Mouse (Mus musculus): ENCODE measurements around the gene Clcn2. TPM values are rescaled to one million over a fixed set of nuclear protein-coding genes. Genes with fewer than 3 reads are reported as not detected.

Gene Clcn2
- polyA plus RNA-seq, 1 experiment from 2014 or later, result 5.7 TPM

DNA sequence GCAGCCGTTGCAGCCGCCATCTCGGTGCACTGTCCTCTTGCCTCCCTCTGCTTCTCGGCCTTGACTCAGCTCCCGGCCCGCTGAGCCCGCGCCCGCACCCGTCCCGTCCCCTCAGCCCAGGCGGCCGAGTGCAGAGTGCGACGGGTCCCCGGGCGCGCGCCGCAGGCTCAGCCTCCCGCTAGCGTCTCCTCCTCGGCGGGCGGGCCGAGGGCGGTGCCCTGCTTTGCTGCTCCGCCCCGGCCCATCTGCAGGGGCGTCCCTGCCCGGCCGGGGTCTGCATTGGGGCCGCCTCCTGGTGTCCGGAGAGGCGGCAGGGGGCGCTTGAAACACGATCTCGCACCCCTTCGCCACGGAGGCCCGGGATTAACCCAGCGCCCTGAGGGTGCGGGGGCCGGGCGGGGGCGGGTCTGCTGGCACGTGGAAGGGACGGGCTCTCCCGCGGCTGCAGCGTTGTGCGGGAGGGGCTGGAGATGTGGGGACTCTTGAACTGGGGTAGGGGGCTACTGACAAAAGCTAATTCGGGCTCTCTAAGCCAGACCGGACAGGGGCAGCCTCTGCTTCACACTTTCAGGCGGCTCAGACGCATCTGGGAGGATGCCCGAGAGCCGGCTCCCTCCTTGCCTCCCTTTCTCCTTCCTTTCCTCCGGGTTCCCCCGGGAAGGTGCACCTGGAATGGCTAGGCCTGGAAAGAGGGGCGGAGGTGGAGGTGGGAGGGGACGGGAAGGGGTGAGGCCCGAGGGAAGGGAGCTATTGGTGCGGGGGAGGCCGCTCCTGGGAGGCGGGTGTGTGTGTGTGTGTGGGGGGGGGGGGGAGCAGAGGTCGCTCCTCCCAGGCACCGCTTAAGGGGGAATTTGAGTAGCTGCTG is 1.3 kb downstream of the Clcn2 start:
- Histone ChIP-seq H3K9ac (ENCODE audit: low read depth, low read length) (peak overlapping the region; percentile 75), H3K4me1 (ENCODE audit: control insufficient read depth, insufficient read depth, low read length) (peaks cover 27% of the 10 kb centered on the region), H3K27me3 (ENCODE audit: control insufficient read depth, insufficient read depth, low read length) (no peaks in the 10 kb centered on the region), H3K4me2 (peak overlapping the region; percentile 90), H3K4me3 (ENCODE audit: low read depth, low read length) (peak overlapping the region; percentile 61), H3K36me3 (ENCODE audit: control insufficient read depth, insufficient read depth, low read length) (peaks cover 4% of the 10 kb centered on the region; the same call in 1 of the 2 replicates), H3K27ac (ENCODE audit: low read depth, low read length) (peak overlapping the region; percentile 88), H3K9me3 (replicated peaks; ENCODE audit: control insufficient read depth, low read length) (no peaks in the 10 kb centered on the region)
- ATAC-seq (replicated peaks; ENCODE audit: insufficient number of reproducible peaks, low FRiP score, low TSS enrichment), result peak; percentile 74
- WGBS (ENCODE audit: insufficient replicate concordance), result 0% methylated on average over 45 of the region's 68 CpGs

DNA sequence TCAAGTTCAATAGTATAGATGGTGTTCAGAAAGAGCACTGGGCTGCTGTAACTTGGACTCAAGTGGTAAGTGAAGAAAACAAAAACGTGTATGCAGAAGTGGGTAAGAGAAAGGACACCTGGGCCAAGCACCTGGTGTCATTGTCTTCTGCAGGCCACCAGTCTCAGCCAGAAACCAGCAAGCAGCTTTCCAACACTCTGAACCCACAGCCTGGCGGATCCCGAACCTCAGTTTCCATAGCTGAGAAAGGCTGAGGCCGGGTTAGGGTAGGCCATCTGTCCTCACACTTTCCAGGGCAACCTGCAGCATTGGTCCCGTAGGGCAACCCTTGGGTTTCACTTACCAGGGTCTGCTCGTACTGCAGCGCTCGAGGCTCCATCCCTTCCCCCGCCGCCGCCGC is 2.0 kb downstream of the Clcn2 start:
- Histone ChIP-seq H3K4me2 (peak overlapping the region; percentile 90), H3K4me1 (ENCODE audit: control insufficient read depth, insufficient read depth, low read length) (peaks cover 27% of the 10 kb centered on the region), H3K27me3 (ENCODE audit: control insufficient read depth, insufficient read depth, low read length) (no peaks in the 10 kb centered on the region), H3K9ac (ENCODE audit: low read depth, low read length) (peak overlapping the region; percentile 75), H3K27ac (ENCODE audit: low read depth, low read length) (peak overlapping the region; percentile 88), H3K36me3 (ENCODE audit: control insufficient read depth, insufficient read depth, low read length) (peaks cover 4% of the 10 kb centered on the region; the same call in 1 of the 2 replicates), H3K9me3 (replicated peaks; ENCODE audit: control insufficient read depth, low read length) (no peaks in the 10 kb centered on the region), H3K4me3 (ENCODE audit: low read depth, low read length) (peak overlapping the region; percentile 61)
- WGBS (ENCODE audit: insufficient replicate concordance), result 2% methylated on average over 12 of the region's 12 CpGs
- no peak for ATAC-seq (replicated peaks; ENCODE audit: insufficient number of reproducible peaks, low FRiP score, low TSS enrichment)

DNA sequence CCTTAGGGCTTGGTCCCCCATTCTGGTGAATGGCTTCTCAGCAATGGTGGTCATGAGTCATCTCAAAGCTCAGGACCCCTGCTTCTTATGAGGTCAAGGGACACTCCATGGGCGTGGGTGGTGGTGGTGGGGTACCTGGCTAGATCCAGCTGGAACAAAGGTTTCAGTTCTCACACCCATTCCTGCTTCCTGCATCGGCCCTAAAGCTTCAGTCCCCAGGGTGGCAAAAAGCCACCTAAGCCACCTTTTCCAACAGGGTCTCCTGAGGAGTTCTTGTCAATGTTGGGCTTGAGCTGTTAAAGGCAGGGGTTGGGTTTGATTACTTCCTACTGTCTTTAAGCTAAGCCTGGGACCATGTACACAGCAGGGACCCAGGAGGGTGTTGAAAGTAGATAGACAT is 2.4 kb downstream of the Clcn2 start:
- Histone ChIP-seq H3K27me3 (ENCODE audit: control insufficient read depth, insufficient read depth, low read length) (no peaks in the 10 kb centered on the region), H3K4me3 (ENCODE audit: low read depth, low read length) (peak overlapping the region; percentile 61), H3K4me2 (peak overlapping the region; percentile 90), H3K4me1 (ENCODE audit: control insufficient read depth, insufficient read depth, low read length) (peaks cover 27% of the 10 kb centered on the region), H3K9me3 (replicated peaks; ENCODE audit: control insufficient read depth, low read length) (no peaks in the 10 kb centered on the region), H3K27ac (ENCODE audit: low read depth, low read length) (no peak overlapping the region), H3K9ac (ENCODE audit: low read depth, low read length) (peak overlapping the region; percentile 75), H3K36me3 (ENCODE audit: control insufficient read depth, insufficient read depth, low read length) (no peaks in the 10 kb centered on the region; the same call in 1 of the 2 replicates)
- WGBS (ENCODE audit: insufficient replicate concordance), result 45% methylated on average over 2 of the region's 2 CpGs
- no peak for ATAC-seq (replicated peaks; ENCODE audit: insufficient number of reproducible peaks, low FRiP score, low TSS enrichment)

DNA sequence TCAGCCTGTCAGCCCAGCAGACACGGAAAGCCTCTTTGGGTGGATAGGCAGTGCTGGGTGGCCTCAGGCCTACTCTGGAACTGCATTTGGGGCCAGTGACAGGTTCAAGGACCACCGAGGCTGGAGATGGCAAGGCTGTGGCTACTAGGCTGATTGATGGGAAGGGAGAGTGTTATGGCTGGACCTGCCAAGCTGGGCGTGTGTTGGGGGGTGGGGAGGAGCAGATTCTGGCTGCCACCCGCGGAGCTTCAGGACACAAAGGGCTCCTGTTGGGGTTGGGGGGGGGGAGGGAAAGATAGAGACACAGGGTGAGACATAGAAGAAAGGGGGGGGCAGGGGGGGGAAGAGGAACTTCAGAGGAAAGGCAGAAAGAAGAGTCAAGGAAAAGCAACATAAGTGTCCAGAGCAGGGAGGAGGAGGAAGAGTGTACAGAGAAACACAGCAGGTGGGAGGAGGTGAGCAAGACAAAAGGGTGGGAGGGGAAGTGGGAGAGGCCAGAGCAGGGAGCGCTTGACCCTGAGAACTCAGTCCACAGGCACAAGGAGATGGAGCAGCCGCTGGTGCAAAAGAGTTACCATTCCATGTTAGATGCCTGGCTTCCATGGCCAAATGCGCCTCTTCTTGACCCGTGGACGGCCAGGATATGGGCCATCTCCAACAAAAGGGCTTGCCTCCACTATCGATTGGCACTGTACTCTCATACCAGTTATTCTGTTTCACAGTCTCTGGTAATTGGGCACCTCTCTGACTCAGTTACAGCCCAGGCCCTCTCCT is 3.1 kb downstream of the Clcn2 start:
- 0 out of 2 replicates have a peak overlapping the region, but pooled peaks have one; percentile 10 for H3K9ac ChIP-seq (ENCODE audit: low read depth, low read length)

DNA sequence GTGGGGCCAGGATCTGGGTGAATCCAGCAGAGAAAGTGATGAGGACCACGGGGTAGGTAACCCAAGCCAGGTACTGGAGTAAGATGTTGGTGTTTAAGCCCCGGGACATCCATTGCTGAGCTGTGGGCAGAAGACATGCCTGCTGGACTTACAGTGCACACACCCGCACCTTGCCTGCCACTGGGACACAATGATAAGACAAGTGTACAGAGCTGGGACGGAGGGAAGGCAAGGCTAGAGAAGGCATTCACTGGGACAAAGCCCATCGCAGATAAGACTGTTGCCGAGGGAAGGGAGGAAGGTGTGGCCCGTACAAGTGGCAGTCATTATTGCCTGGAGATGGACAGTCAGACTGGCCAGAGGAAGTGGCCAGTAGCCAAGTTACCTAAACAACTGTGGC is 4.7 kb downstream of the Clcn2 start:
- WGBS (ENCODE audit: insufficient replicate concordance), result 51% methylated on average over 7 of the region's 7 CpGs
- no peak for ATAC-seq (replicated peaks; ENCODE audit: insufficient number of reproducible peaks, low FRiP score, low TSS enrichment)
- Histone ChIP-seq H3K27ac (ENCODE audit: low read depth, low read length) (no peak overlapping the region), H3K9ac (ENCODE audit: low read depth, low read length) (no peak overlapping the region), H3K4me1 (ENCODE audit: control insufficient read depth, insufficient read depth, low read length) (peaks cover 21% of the 10 kb centered on the region), H3K27me3 (ENCODE audit: control insufficient read depth, insufficient read depth, low read length) (no peaks in the 10 kb centered on the region), H3K4me2 (peak overlapping the region; percentile 90), H3K36me3 (ENCODE audit: control insufficient read depth, insufficient read depth, low read length) (no peaks in the 10 kb centered on the region), H3K4me3 (ENCODE audit: low read depth, low read length) (no peak overlapping the region), H3K9me3 (replicated peaks; ENCODE audit: control insufficient read depth, low read length) (no peaks in the 10 kb centered on the region)

More for the DNA sequence above, 3.1 kb downstream of the Clcn2 start:
- no peaks in the 10 kb centered on the region for H3K9me3 ChIP-seq (replicated peaks; ENCODE audit: control insufficient read depth, low read length)
- H3K36me3 ChIP-seq (ENCODE audit: control insufficient read depth, insufficient read depth, low read length), result no peaks in the 10 kb centered on the region
- peak overlapping the region; percentile 90 for H3K4me2 ChIP-seq
- no peak overlapping the region for H3K27ac ChIP-seq (ENCODE audit: low read depth, low read length)
- 37% methylated on average over 11 of the region's 11 CpGs for WGBS (ENCODE audit: insufficient replicate concordance)
- no peaks in the 10 kb centered on the region for H3K27me3 ChIP-seq (ENCODE audit: control insufficient read depth, insufficient read depth, low read length)
- no peak for ATAC-seq (replicated peaks; ENCODE audit: insufficient number of reproducible peaks, low FRiP score, low TSS enrichment)
- H3K4me1 ChIP-seq (ENCODE audit: control insufficient read depth, insufficient read depth, low read length), result peaks cover 27% of the 10 kb centered on the region
- H3K4me3 ChIP-seq (ENCODE audit: low read depth, low read length), result peak overlapping the region; percentile 61; the same call in 1 of the 2 replicates

DNA sequence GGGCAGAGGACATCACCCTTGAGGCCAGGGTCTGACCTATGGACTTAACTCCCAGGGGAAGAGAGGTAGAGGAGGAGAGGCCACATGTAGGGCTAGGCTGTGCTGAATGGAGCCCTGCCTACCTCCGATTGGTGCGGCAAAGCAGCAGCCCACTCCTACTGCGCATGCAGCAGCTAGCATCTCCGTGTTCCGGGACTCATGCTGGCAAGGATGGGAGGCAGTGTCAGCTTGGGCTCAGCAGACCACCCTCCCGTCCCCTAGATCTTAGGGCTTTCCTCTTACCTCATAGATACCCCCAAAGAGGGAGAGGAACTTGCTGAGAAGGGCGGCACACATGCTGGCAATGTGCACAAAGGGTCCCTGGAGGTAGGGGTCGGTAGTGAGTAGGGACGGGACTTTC is 5.4 kb downstream of the Clcn2 start:
- H3K4me1 ChIP-seq (ENCODE audit: control insufficient read depth, insufficient read depth, low read length), result peaks cover 21% of the 10 kb centered on the region
- no peak overlapping the region for H3K4me2 ChIP-seq
- ATAC-seq (replicated peaks; ENCODE audit: insufficient number of reproducible peaks, low FRiP score, low TSS enrichment), result no peak
- H3K36me3 ChIP-seq (ENCODE audit: control insufficient read depth, insufficient read depth, low read length), result no peaks in the 10 kb centered on the region
- no peaks in the 10 kb centered on the region for H3K9me3 ChIP-seq (replicated peaks; ENCODE audit: control insufficient read depth, low read length)
- no peak overlapping the region for H3K9ac ChIP-seq (ENCODE audit: low read depth, low read length)
- no peaks in the 10 kb centered on the region for H3K27me3 ChIP-seq (ENCODE audit: control insufficient read depth, insufficient read depth, low read length)
- H3K27ac ChIP-seq (ENCODE audit: low read depth, low read length), result no peak overlapping the region
- no peak overlapping the region for H3K4me3 ChIP-seq (ENCODE audit: low read depth, low read length)
- WGBS (ENCODE audit: insufficient replicate concordance), result 70% methylated on average over 9 of the region's 9 CpGs

DNA sequence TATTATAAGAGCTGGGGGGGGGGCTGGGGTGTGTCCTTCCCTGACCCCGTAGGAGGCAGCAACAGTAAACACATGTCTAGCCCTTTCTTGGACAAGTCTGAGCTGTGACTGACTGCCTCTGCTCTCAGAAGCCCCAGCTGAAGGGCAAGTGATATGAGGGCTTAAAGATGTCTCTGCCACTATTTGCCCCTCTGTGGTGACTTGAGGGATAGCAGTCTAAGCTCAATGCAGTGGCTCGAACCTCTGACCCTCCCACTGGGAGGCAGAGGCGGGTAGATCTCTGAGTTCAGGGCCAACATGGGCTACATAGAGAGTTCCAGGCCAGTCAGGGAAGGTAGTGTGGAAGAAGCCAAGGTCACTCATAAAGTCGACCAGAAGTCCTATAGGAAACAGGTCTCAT is 6.7 kb downstream of the Clcn2 start:
- Histone ChIP-seq H3K9me3 (replicated peaks; ENCODE audit: control insufficient read depth, low read length) (no peaks in the 10 kb centered on the region), H3K27ac (ENCODE audit: low read depth, low read length) (no peak overlapping the region), H3K4me3 (ENCODE audit: low read depth, low read length) (no peak overlapping the region), H3K9ac (ENCODE audit: low read depth, low read length) (no peak overlapping the region), H3K27me3 (ENCODE audit: control insufficient read depth, insufficient read depth, low read length) (no peaks in the 10 kb centered on the region), H3K36me3 (ENCODE audit: control insufficient read depth, insufficient read depth, low read length) (peaks cover 4% of the 10 kb centered on the region; the same call in 1 of the 2 replicates), H3K4me2 (no peak overlapping the region), H3K4me1 (ENCODE audit: control insufficient read depth, insufficient read depth, low read length) (peaks cover 14% of the 10 kb centered on the region)
- 73% methylated on average over 4 of the region's 4 CpGs for WGBS (ENCODE audit: insufficient replicate concordance)
- ATAC-seq (replicated peaks; ENCODE audit: insufficient number of reproducible peaks, low FRiP score, low TSS enrichment), result no peak

DNA sequence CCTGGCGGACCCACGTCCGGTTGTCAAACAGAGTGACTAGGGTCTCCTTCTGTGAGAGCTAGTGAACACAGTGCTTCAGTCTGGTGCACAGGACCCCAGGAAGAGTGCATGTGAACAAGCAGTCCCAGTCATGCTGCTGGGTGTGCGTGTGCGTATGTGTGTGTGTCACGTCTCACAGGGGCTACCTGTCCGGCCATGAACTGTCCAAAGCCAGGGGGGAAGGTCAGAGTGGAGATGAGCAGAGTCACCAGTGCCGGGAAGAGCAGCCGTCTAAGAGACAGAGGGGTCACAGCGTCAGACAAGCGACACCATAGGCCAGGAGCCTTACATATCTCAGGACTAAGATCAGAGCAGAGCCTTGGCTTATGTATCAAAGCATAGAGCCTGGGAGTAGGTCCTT is 7.2 kb downstream of the Clcn2 start:
- no peak overlapping the region for H3K9ac ChIP-seq (ENCODE audit: low read depth, low read length)

More for the DNA sequence above, 7.2 kb downstream of the Clcn2 start:
- Histone ChIP-seq H3K36me3 (ENCODE audit: control insufficient read depth, insufficient read depth, low read length) (peaks cover 4% of the 10 kb centered on the region; the same call in 1 of the 2 replicates), H3K9me3 (replicated peaks; ENCODE audit: control insufficient read depth, low read length) (no peaks in the 10 kb centered on the region), H3K27me3 (ENCODE audit: control insufficient read depth, insufficient read depth, low read length) (no peaks in the 10 kb centered on the region), H3K4me1 (ENCODE audit: control insufficient read depth, insufficient read depth, low read length) (peaks cover 12% of the 10 kb centered on the region), H3K4me2 (no peak overlapping the region), H3K27ac (ENCODE audit: low read depth, low read length) (no peak overlapping the region), H3K4me3 (ENCODE audit: low read depth, low read length) (no peak overlapping the region)
- 94% methylated on average over 11 of the region's 11 CpGs for WGBS (ENCODE audit: insufficient replicate concordance)
- ATAC-seq (replicated peaks; ENCODE audit: insufficient number of reproducible peaks, low FRiP score, low TSS enrichment), result no peak
